In the genomic region with DNA sequence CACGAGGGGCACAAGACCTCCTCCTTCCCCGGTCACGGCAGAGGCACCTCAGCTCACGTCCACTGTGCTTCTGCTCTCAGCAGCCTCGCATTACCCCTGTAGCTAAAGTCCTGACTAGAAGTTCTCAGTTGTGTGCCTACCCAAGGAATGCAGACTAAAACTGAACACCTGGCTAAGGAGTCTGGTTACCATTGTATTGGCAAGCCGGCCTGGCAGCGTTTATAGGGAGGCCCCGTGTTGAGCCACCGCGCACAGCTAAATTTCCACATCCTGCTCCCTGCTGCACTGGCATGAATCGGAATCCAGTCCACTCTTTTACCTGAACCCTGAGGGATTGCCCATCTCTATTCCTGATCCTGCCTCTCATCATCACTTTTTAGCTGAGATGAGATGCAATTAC, we compare ENCODE assay signal across 26 mouse cellular contexts. TPM values are rescaled to one million over a fixed set of nuclear protein-coding genes. Genes with fewer than 3 reads are reported as not detected.
A peak's percentile ranks its signal among the peaks of the same experiment; 100 is the strongest.
DNase-seq lines count a peak whose midpoint lies in the region; ATAC-seq and TF ChIP-seq lines count a peak whose summit lies in the region.
"Had no signal": no experiment of that assay in that cellular context is flagged by ENCODE, and none has a peak within 500 bp of the region (broad histone marks: within the 10 kb centered on the region; RNA-seq: fewer than 3 reads in every experiment).

No protein-coding gene starts in this region.

- TF ChIP-seq CTCF in hindbrain, postnatal 0 days (IDR thresholded peaks at IDR 0.05; ENCODE audit: low read depth): no peak

- peaks cover 6% of the 10 kb centered on the region for H3K4me1 ChIP-seq in lung, embryonic 16.5 days (replicated peaks; ENCODE audit: control insufficient read depth, insufficient read depth, low read length)
- H3K4me1 ChIP-seq in embryonic facial prominence, embryonic 13.5 days: peaks cover 25% of the 10 kb centered on the region
- peaks cover 33% of the 10 kb centered on the region for H3K4me1 ChIP-seq in limb, embryonic 12.5 days (replicated peaks)
- H3K4me1 ChIP-seq in midbrain, embryonic 14.5 days (ENCODE audit: control insufficient read depth, insufficient read depth, low read length): no peaks in the 10 kb centered on the region
- H3K4me1 ChIP-seq in hindbrain, postnatal 0 days (ENCODE audit: insufficient read depth, low read length): no peaks in the 10 kb centered on the region
- H3K4me1 ChIP-seq: hindbrain, embryonic 15.5 days; megakaryocyte, embryonic 14.5 days had no signal

- peak; percentile 19; the same call in 1 of the 2 replicates for ATAC-seq in lung, embryonic 16.5 days (ENCODE audit: low read depth)
- ATAC-seq in embryonic facial prominence, embryonic 13.5 days (ENCODE audit: insufficient number of reproducible peaks, insufficient read depth, low FRiP score, low TSS enrichment, low read depth): peak; percentile 28; the same call in 1 of the 2 replicates
- ATAC-seq in limb, embryonic 12.5 days (ENCODE audit: insufficient number of reproducible peaks, insufficient read depth, low FRiP score, low TSS enrichment, low read depth): peak; percentile 71; the same call in 1 of the 2 replicates
- ATAC-seq in midbrain, embryonic 14.5 days (ENCODE audit: low FRiP score, low TSS enrichment): no peak
- ATAC-seq in hindbrain, postnatal 0 days: no peak
- ATAC-seq: forebrain, embryonic 13.5 days had no signal

- no peak overlapping the region for H3K9ac ChIP-seq in lung, embryonic 16.5 days (ENCODE audit: low read length)
- no peak overlapping the region for H3K9ac ChIP-seq in embryonic facial prominence, embryonic 13.5 days
- 0 out of 2 replicates have a peak overlapping the region, but pooled peaks have one; percentile 8 for H3K9ac ChIP-seq in limb, embryonic 12.5 days (replicated peaks)
- no peak overlapping the region for H3K9ac ChIP-seq in midbrain, embryonic 14.5 days (replicated peaks; ENCODE audit: low read length)
- no peak overlapping the region for H3K9ac ChIP-seq in hindbrain, postnatal 0 days (replicated peaks; ENCODE audit: low read length)
- H3K9ac ChIP-seq: forebrain, embryonic 13.5 days; hindbrain, embryonic 15.5 days; liver, embryonic 14.5 days; midbrain, embryonic 12.5 days had no signal

- no peak overlapping the region for H3K4me3 ChIP-seq in lung, embryonic 16.5 days (ENCODE audit: low read length)
- no peak overlapping the region for H3K4me3 ChIP-seq in embryonic facial prominence, embryonic 13.5 days
- no peak overlapping the region for H3K4me3 ChIP-seq in limb, embryonic 12.5 days (replicated peaks)
- H3K4me3 ChIP-seq in midbrain, embryonic 14.5 days (replicated peaks; ENCODE audit: low read depth, low read length): no peak overlapping the region
- H3K4me3 ChIP-seq in hindbrain, postnatal 0 days (ENCODE audit: low read length): no peak overlapping the region
- H3K4me3 ChIP-seq: erythroblast, embryonic 14.5 days; forebrain, embryonic 13.5 days; hindbrain, embryonic 15.5 days; megakaryocyte, embryonic 14.5 days; midbrain, embryonic 12.5 days had no signal

- H3K36me3 ChIP-seq in lung, embryonic 16.5 days (ENCODE audit: control insufficient read depth, insufficient read depth, low read length): no peaks in the 10 kb centered on the region
- no peaks in the 10 kb centered on the region for H3K36me3 ChIP-seq in embryonic facial prominence, embryonic 13.5 days
- H3K36me3 ChIP-seq in limb, embryonic 12.5 days: no peaks in the 10 kb centered on the region
- H3K36me3 ChIP-seq in midbrain, embryonic 14.5 days (ENCODE audit: control insufficient read depth, insufficient read depth, low read length): no peaks in the 10 kb centered on the region
- H3K36me3 ChIP-seq in hindbrain, postnatal 0 days (ENCODE audit: insufficient read depth, low read length): no peaks in the 10 kb centered on the region
- H3K36me3 ChIP-seq: hindbrain, embryonic 15.5 days; midbrain, embryonic 12.5 days had no signal

- DNase-seq in lung, postnatal 10 days: no peak
- no peak for DNase-seq in adrenal gland, postnatal 14 days
- no peak for DNase-seq in midbrain, embryonic 14.5 days
- no peak for DNase-seq in hindbrain, postnatal 0 days (ENCODE audit: low spot score)
- DNase-seq: adrenal gland, postnatal 36 days; cerebellum, adult 18-20 months; cerebellum, postnatal 14 days; gastrocnemius, postnatal 25 days; heart, adult 11 months; kidney, adult 18-20 months; kidney, postnatal 10 days; layer of hippocampus, adult 9-11 months; liver; lung, adult 2 months; lung, postnatal 4 days; thymus, postnatal 4 days had no signal

- no peaks in the 10 kb centered on the region for H3K27me3 ChIP-seq in lung, embryonic 16.5 days (ENCODE audit: control insufficient read depth, insufficient read depth, low read depth, low read length)
- H3K27me3 ChIP-seq in embryonic facial prominence, embryonic 13.5 days: no peaks in the 10 kb centered on the region
- no peaks in the 10 kb centered on the region for H3K27me3 ChIP-seq in limb, embryonic 12.5 days
- no peaks in the 10 kb centered on the region for H3K27me3 ChIP-seq in midbrain, embryonic 14.5 days (ENCODE audit: control insufficient read depth, insufficient read depth, low read length)
- H3K27me3 ChIP-seq in hindbrain, postnatal 0 days (ENCODE audit: insufficient read depth, low read length): no peaks in the 10 kb centered on the region
- H3K27me3 ChIP-seq: forebrain, embryonic 13.5 days; hindbrain, embryonic 15.5 days; midbrain, embryonic 12.5 days had no signal

- H3K27ac ChIP-seq in lung, embryonic 16.5 days (ENCODE audit: low read length): no peak overlapping the region
- H3K27ac ChIP-seq in embryonic facial prominence, embryonic 13.5 days: no peak overlapping the region
- peak overlapping the region; percentile 82 for H3K27ac ChIP-seq in limb, embryonic 12.5 days
- no peak overlapping the region for H3K27ac ChIP-seq in midbrain, embryonic 14.5 days (replicated peaks; ENCODE audit: low read depth, low read length)
- no peak overlapping the region for H3K27ac ChIP-seq in hindbrain, postnatal 0 days
- H3K27ac ChIP-seq: forebrain, embryonic 13.5 days; hindbrain, embryonic 15.5 days; liver, embryonic 14.5 days; midbrain, embryonic 12.5 days had no signal

- no peaks in the 10 kb centered on the region for H3K9me3 ChIP-seq in lung, embryonic 16.5 days (ENCODE audit: control insufficient read depth, low read length)
- H3K9me3 ChIP-seq in embryonic facial prominence, embryonic 13.5 days: no peaks in the 10 kb centered on the region
- H3K9me3 ChIP-seq in limb, embryonic 12.5 days: 0 out of 2 replicates have a peak, but pooled peaks cover 3% of the 10 kb centered on the region
- no peaks in the 10 kb centered on the region for H3K9me3 ChIP-seq in midbrain, embryonic 14.5 days (ENCODE audit: control insufficient read depth, low read length)
- no peaks in the 10 kb centered on the region for H3K9me3 ChIP-seq in hindbrain, postnatal 0 days (ENCODE audit: low read length)
- H3K9me3 ChIP-seq: forebrain, embryonic 13.5 days; hindbrain, embryonic 15.5 days; midbrain, embryonic 12.5 days had no signal

- 60% methylated on average over 11 of the region's 11 CpGs for WGBS in lung, embryonic 16.5 days
- WGBS in embryonic facial prominence, embryonic 13.5 days: 18% methylated on average over 11 of the region's 11 CpGs
- 25% methylated on average over 11 of the region's 11 CpGs for WGBS in limb, embryonic 12.5 days
- WGBS in midbrain, embryonic 14.5 days: 78% methylated on average over 11 of the region's 11 CpGs
- WGBS in hindbrain, postnatal 0 days: 73% methylated on average over 11 of the region's 11 CpGs

- no peak overlapping the region for H3K4me2 ChIP-seq in lung, embryonic 16.5 days (ENCODE audit: low read depth, low read length)
- no peak overlapping the region for H3K4me2 ChIP-seq in embryonic facial prominence, embryonic 13.5 days
- H3K4me2 ChIP-seq in limb, embryonic 12.5 days: peak overlapping the region; percentile 24
- H3K4me2 ChIP-seq in midbrain, embryonic 14.5 days (ENCODE audit: low read length): no peak overlapping the region
- H3K4me2 ChIP-seq in hindbrain, postnatal 0 days (ENCODE audit: low read depth, low read length): no peak overlapping the region
- H3K4me2 ChIP-seq: forebrain, embryonic 13.5 days; heart, embryonic 11.5 days; hindbrain, embryonic 15.5 days; midbrain, embryonic 12.5 days had no signal

RNA-seq across cellular contexts. Expression of gene Nfe2l3, which starts 42.0 kb away (rescaled TPM):
- 1.7 TPM in 2 replicates for polyA plus RNA-seq in lung, embryonic 16.5 days (2015; fragmentation: Nextera tagmentation; extraction: Ambion mirVana)
- polyA plus RNA-seq in embryonic facial prominence, embryonic 13.5 days (2015; fragmentation: Nextera tagmentation; extraction: Ambion mirVana): 2.0 and 3.6 TPM in 2 replicates
- 0.96 and 1.4 TPM in 2 replicates for polyA plus RNA-seq in limb, embryonic 12.5 days (2016; fragmentation: Nextera tagmentation; extraction: Ambion mirVana)
- 0.33 and 0.38 TPM in 2 replicates for total RNA-seq in adrenal gland, postnatal 14 days (2021)
- 8.2 and 9.0 TPM in 2 replicates for polyA plus RNA-seq in midbrain, embryonic 14.5 days (2014; fragmentation: Nextera tagmentation; extraction: Ambion mirVana)
- 7.8 and 11.5 TPM in 2 replicates for total RNA-seq in hindbrain, postnatal 0 days (2014; rRNA removed)
- polyA plus RNA-seq in hindbrain, postnatal 0 days (2015; fragmentation: Nextera tagmentation; extraction: Ambion mirVana): 5.2 and 5.3 TPM in 2 replicates
- total RNA-seq: gastrocnemius, postnatal 25 days had no signal
- polyA plus RNA-seq: erythroblast, embryonic 14.5 days had no signal

Comparison
In these comparisons a context has a peak if more than half of its experiments do, and no peak if none do; other contexts are left out.
1. ATAC-seq: peak in lung, embryonic 16.5 days (single experiment), embryonic facial prominence, embryonic 13.5 days (single experiment) and limb, embryonic 12.5 days (single experiment); none in midbrain, embryonic 14.5 days (single experiment) and hindbrain, postnatal 0 days (single experiment).